Mouse (Mus musculus) heart, postnatal 25 days (tissue): ENCODE data around the gene Hnrnpr. TPM values are rescaled to one million over a fixed set of nuclear protein-coding genes. Genes with fewer than 3 reads are reported as not detected.
A peak's percentile ranks its signal among the peaks of the same experiment; 100 is the strongest.

ENCODE experiments used
- DNase-seq: peaks from one replicate; pipeline ENCODE4 v3.0.0; 2022; ENCODE audit warnings: low spot score
- intact Hi-C: fragments of 180-260 bp; cut with DNase I; formaldehyde crosslinking; loops from one replicate; pipeline ENCODE4 v1.15.1; 2025
- total RNA-seq, 2 experiments: library from RNA; stranded (reverse); gene quantifications; 2 replicates each; pipeline ENCODE4 v1.2.3; 2021

Hnrnpr gene
- total RNA-seq, 2 experiments from 2014 or later = 44.6 to 44.9 TPM

- intact Hi-C loops = no loop called here
- DNase-seq = no peak
These were observed 8.3 kb upstream of the Hnrnpr start for GRCm38 (mm10) chr4:136302462-136302861.

GRCm38 (mm10) chr4:136304181-136304580 lies 6.6 kb upstream of the Hnrnpr start:
- DNase-seq = no peak
- intact Hi-C loops = no loop called here

GRCm38 (mm10) chr4:136308355-136308754 lies 2.4 kb upstream of the Hnrnpr start:
- DNase-seq = no peak
- intact Hi-C loops = loop anchor here (2.0 kb wide), 1 partner anchor 22 kb away; no protein-coding TSS in a partner anchor

GRCm38 (mm10) chr4:136309780-136310179 lies 962 bp upstream of the Hnrnpr start:
- intact Hi-C loops = loop anchor here (2.0 kb wide), 1 partner anchor 23 kb away; no protein-coding TSS in a partner anchor
- no peak for DNase-seq

- peak; percentile 39 for DNase-seq
- intact Hi-C loops = no loop called here
These were observed 579 bp downstream of the Hnrnpr start for GRCm38 (mm10) chr4:136311042-136311999.

GRCm38 (mm10) chr4:136312616-136313015 lies 1.9 kb downstream of the Hnrnpr start:
- DNase-seq = no peak
- intact Hi-C loops = no loop called here

GRCm38 (mm10) chr4:136317667-136318066 lies 6.9 kb downstream of the Hnrnpr start:
- no peak for DNase-seq

GRCm38 (mm10) chr4:136320016-136320415 lies 9.3 kb downstream of the Hnrnpr start:
- no peak for DNase-seq
- intact Hi-C loops = loop anchor here (5.0 kb wide), 2 partner anchors 33 to 118 kb away; no protein-coding TSS in a partner anchor

More at GRCm38 (mm10) chr4:136317667-136318066, 6.9 kb downstream of the Hnrnpr start:
- intact Hi-C loops = no loop called here

- DNase-seq = peak; percentile 2
- intact Hi-C loops = loop anchor here (1.0 to 5.0 kb wide), 3 partner anchors 37 to 122 kb away; no protein-coding TSS in a partner anchor
These were observed 13.5 kb downstream of the Hnrnpr start for GRCm38 (mm10) chr4:136324226-136324625.

GRCm38 (mm10) chr4:136327238-136327637 lies 16.5 kb downstream of the Hnrnpr start:
- intact Hi-C loops = no loop called here
- no peak for DNase-seq

GRCm38 (mm10) chr4:136328115-136328514 lies 17.4 kb downstream of the Hnrnpr start:
- intact Hi-C loops = no loop called here
- DNase-seq = no peak

GRCm38 (mm10) chr4:136331709-136332108 lies 21.0 kb downstream of the Hnrnpr start:
- intact Hi-C loops = no loop called here
- DNase-seq = no peak

- no peak for DNase-seq
- intact Hi-C loops = no loop called here
These were observed 22.4 kb downstream of the Hnrnpr start for GRCm38 (mm10) chr4:136333191-136333590.

- intact Hi-C loops = no loop called here
- no peak for DNase-seq
These were observed 24.3 kb downstream of the Hnrnpr start for GRCm38 (mm10) chr4:136335065-136335464.

GRCm38 (mm10) chr4:136337129-136337528 lies 26.4 kb downstream of the Hnrnpr start:
- intact Hi-C loops = no loop called here
- no peak for DNase-seq

- intact Hi-C loops = no loop called here
These were observed 38.9 kb downstream of the Hnrnpr start for GRCm38 (mm10) chr4:136349616-136350015.

GRCm38 (mm10) chr4:136357026-136357425 lies 46.3 kb downstream of the Hnrnpr start:
- intact Hi-C loops = no loop called here

More at GRCm38 (mm10) chr4:136349616-136350015, 38.9 kb downstream of the Hnrnpr start:
- no peak for DNase-seq

GRCm38 (mm10) chr4:136357429-136357828 lies 46.7 kb downstream of the Hnrnpr start:
- intact Hi-C loops = no loop called here
- DNase-seq = no peak

More at GRCm38 (mm10) chr4:136357026-136357425, 46.3 kb downstream of the Hnrnpr start:
- DNase-seq = no peak

- intact Hi-C loops = loop anchor here (5.0 kb wide), 1 partner anchor 159 kb away; no protein-coding TSS in a partner anchor
- DNase-seq = no peak
These were observed 57.1 kb downstream of the Hnrnpr start for GRCm38 (mm10) chr4:136367856-136368255.

GRCm38 (mm10) chr4:136369727-136370126 lies 59.0 kb downstream of the Hnrnpr start:
- intact Hi-C loops = loop anchor here (1.0 to 5.0 kb wide), 2 partner anchors 158 to 252 kb away; no protein-coding TSS in a partner anchor
- no peak for DNase-seq
